Mouse (Mus musculus) bone marrow, adult 2 months (tissue): ENCODE data around the gene Ndrg3.

Source experiments
- CTCF ChIP-seq: fragments of 200-500 bp; IDR thresholded peaks from 2 replicates; pipeline ENCODE4 v1.5.1; 2011; ENCODE audit warnings: low read length, control low read depth; ENCODE audit not compliant: control insufficient read depth, insufficient read depth
- POLR2A ChIP-seq: fragments of 200-500 bp; IDR thresholded peaks from 2 replicates; pipeline ENCODE4 v1.6.1; 2011; ENCODE audit warnings: low read depth, mild to moderate bottlenecking, control low read depth, low read length, borderline replicate concordance; ENCODE audit not compliant: control insufficient read depth

DNA sequence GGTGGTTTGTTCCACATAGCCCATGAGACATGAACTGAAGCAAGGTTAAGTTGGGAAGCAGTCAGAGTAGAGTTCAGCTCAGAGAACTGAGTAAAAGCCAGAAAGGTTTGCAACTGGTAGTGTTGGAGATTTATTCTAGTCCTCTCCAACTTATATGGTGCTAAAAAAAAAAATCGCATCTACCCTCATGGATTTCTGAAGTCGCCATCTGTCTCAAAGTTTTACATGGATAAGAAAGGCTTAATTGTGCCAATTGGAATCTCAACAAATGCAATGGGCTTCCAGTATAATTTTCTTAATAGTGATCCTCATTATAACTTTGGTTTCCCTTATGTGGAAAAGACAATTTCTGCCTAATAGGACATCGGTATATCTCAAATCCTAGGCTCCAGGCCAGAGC is 41.0 kb downstream of the Ndrg3 start:
- TF ChIP-seq POLR2A (no peak), CTCF (no peak)
